Mouse (Mus musculus) CH12.LX (cell line): ENCODE measurements at regions not wholly inside any gene's neighbourhood (a gene's known extent, or its start where the extent isn't known, plus 50 kb on each side); places are given as distances from the start of the nearest gene placed in this dataset.

ENCODE experiments used
- DNase-seq: peaks from one replicate; pipeline ENCODE4 v3.0.0-alpha.2; 2013; ENCODE audit errors: extremely low read depth
- H3K27ac ChIP-seq: 2 replicates; pipeline ENCODE4 v1.5.1; 2012; ENCODE audit warnings: low read depth, mild to moderate bottlenecking, control low read depth, moderate library complexity; ENCODE audit not compliant: insufficient read depth
- H3K27me3 ChIP-seq: replicated peaks from 2 replicates; pipeline ENCODE3; 2012; ENCODE audit warnings: inconsistent platforms
- H3K36me3 ChIP-seq, 2 experiments: replicated peaks in 1 of 2; 2 replicates each; pipeline versions ENCODE3 to v1.6.1; 2012; ENCODE audit warnings: inconsistent platforms in 1 of 2, low read length in 1 of 2, mild to moderate bottlenecking in 1 of 2, mixed read lengths in 1 of 2, moderate library complexity in 1 of 2; ENCODE audit not compliant: control insufficient read depth in 1 of 2, insufficient read depth in 1 of 2
- H3K4me1 ChIP-seq, 2 experiments: 2 replicates each; pipeline ENCODE4 v1.6.1; 2012; ENCODE audit warnings: inconsistent platforms in 1 of 2, moderate library complexity in 1 of 2; ENCODE audit not compliant: insufficient read depth in 2 of 2, control insufficient read depth in 1 of 2
- H3K4me2 ChIP-seq: 2 replicates; pipeline ENCODE4 v1.6.1; 2012; ENCODE audit warnings: low read depth, mild to moderate bottlenecking, control low read depth; ENCODE audit not compliant: poor library complexity, insufficient read depth, severe bottlenecking
- H3K4me3 ChIP-seq, 3 experiments: fragments of 150-350 bp in 1 of 3; sonication (generic) in 1 of 3; replicated peaks in 1 of 3; 2 replicates each; pipeline versions ENCODE3 to v1.5.1; 2011 to 2012; ENCODE audit warnings: low read depth in 2 of 3, low read length in 2 of 3, mild to moderate bottlenecking in 2 of 3, moderate library complexity in 2 of 3, control low read depth in 1 of 3, improper control_type of control experiment in 1 of 3, inconsistent platforms in 1 of 3, mixed read lengths in 1 of 3; ENCODE audit not compliant: poor library complexity in 1 of 3
- H3K79me2 ChIP-seq: replicated peaks from 2 replicates; pipeline ENCODE4 v1.6.1; 2012; ENCODE audit warnings: mild to moderate bottlenecking, moderate library complexity; ENCODE audit not compliant: control insufficient read depth, poor library complexity, insufficient read depth, severe bottlenecking; ENCODE audit errors: extremely low read depth
- H3K9ac ChIP-seq: 2 replicates; pipeline ENCODE4 v1.6.1; 2012; ENCODE audit warnings: low read depth, mild to moderate bottlenecking, control low read depth, moderate library complexity; ENCODE audit not compliant: insufficient read depth
- H3K9me3 ChIP-seq: replicated peaks from 2 replicates; pipeline ENCODE3; 2012; ENCODE audit warnings: low read length, inconsistent platforms, mixed read lengths
- CTCF ChIP-seq, 2 experiments: IDR thresholded peaks in 1 of 2; conservative IDR thresholded peaks in 1 of 2; 2 replicates each; pipeline ENCODE4 v1.5.1; 2011 to 2012; ENCODE audit warnings: low read depth in 2 of 2, low read length in 2 of 2, improper control_type of control experiment in 1 of 2, inconsistent platforms in 1 of 2, mild to moderate bottlenecking in 1 of 2, moderate library complexity in 1 of 2
- E2F4 ChIP-seq: IDR thresholded peaks from 2 replicates; pipeline ENCODE4 v1.6.1; 2011; ENCODE audit warnings: low read depth, low read length, improper control_type of control experiment; ENCODE audit not compliant: insufficient replicate concordance
- ELF1 ChIP-seq: IDR thresholded peaks from 2 replicates; pipeline ENCODE4 v1.6.1; 2014; ENCODE audit warnings: low read depth, mild to moderate bottlenecking, inconsistent platforms, low read length, improper control_type of control experiment
- ETS1 ChIP-seq: conservative IDR thresholded peaks from 2 replicates; pipeline ENCODE4 v1.6.1; 2012; ENCODE audit warnings: low read depth, mild to moderate bottlenecking, inconsistent platforms, low read length, improper control_type of control experiment, moderate library complexity
- GABPA ChIP-seq: IDR thresholded peaks from 2 replicates; pipeline ENCODE4 v1.6.1; 2012; ENCODE audit warnings: low read depth, low read length, improper control_type of control experiment, inconsistent platforms; ENCODE audit not compliant: insufficient replicate concordance
- HCFC1 ChIP-seq: IDR thresholded peaks from 2 replicates; pipeline ENCODE4 v1.6.1; 2012; ENCODE audit warnings: low read depth, mild to moderate bottlenecking, inconsistent platforms, low read length, improper control_type of control experiment
- JUN ChIP-seq: IDR thresholded peaks from 2 replicates; pipeline ENCODE4 v1.6.1; 2011; ENCODE audit warnings: low read depth, mild to moderate bottlenecking, low read length, improper control_type of control experiment, moderate library complexity; ENCODE audit not compliant: insufficient read depth
- JUND ChIP-seq: conservative IDR thresholded peaks from 2 replicates; pipeline ENCODE4 v1.6.1; 2011; ENCODE audit warnings: low read depth, low read length, improper control_type of control experiment
- KAT2A ChIP-seq: IDR thresholded peaks from 2 replicates; pipeline ENCODE4 v1.6.1; 2012; ENCODE audit warnings: low read length, improper control_type of control experiment, inconsistent platforms; ENCODE audit not compliant: insufficient replicate concordance
- MAFK ChIP-seq: IDR thresholded peaks from 2 replicates; pipeline ENCODE4 v1.6.1; 2011; ENCODE audit warnings: low read length, improper control_type of control experiment; ENCODE audit not compliant: insufficient replicate concordance
- MAZ ChIP-seq: IDR thresholded peaks from 2 replicates; pipeline ENCODE4 v1.6.1; 2012; ENCODE audit warnings: low read depth, mild to moderate bottlenecking, inconsistent platforms, low read length, improper control_type of control experiment, moderate library complexity
- MEF2A ChIP-seq: IDR thresholded peaks from 2 replicates; pipeline ENCODE4 v1.6.1; 2014; ENCODE audit warnings: low read depth, mild to moderate bottlenecking, inconsistent platforms, low read length, improper control_type of control experiment, borderline replicate concordance
- MXI1 ChIP-seq: IDR thresholded peaks from 2 replicates; pipeline ENCODE4 v1.6.1; 2011; ENCODE audit warnings: mild to moderate bottlenecking, low read depth, low read length, improper control_type of control experiment
- NRF1 ChIP-seq: IDR thresholded peaks from 2 replicates; pipeline ENCODE4 v1.6.1; 2014; ENCODE audit warnings: low read depth, mild to moderate bottlenecking, inconsistent platforms, low read length, improper control_type of control experiment, moderate library complexity
- PAX5 ChIP-seq: IDR thresholded peaks from 2 replicates; pipeline ENCODE4 v1.6.1; 2012; ENCODE audit warnings: low read length, inconsistent platforms, mixed read lengths
- POLR2A ChIP-seq: IDR thresholded peaks from 2 replicates; pipeline ENCODE4 v1.6.1; 2011; ENCODE audit warnings: low read depth, mild to moderate bottlenecking, improper control_type of control experiment, low read length
- POLR2AphosphoS2 ChIP-seq: IDR thresholded peaks from 2 replicates; pipeline ENCODE4 v1.6.1; 2011; ENCODE audit warnings: low read depth, low read length, improper control_type of control experiment
- RAD21 ChIP-seq: IDR thresholded peaks from 2 replicates; pipeline ENCODE4 v1.6.1; 2011; ENCODE audit warnings: low read depth, mild to moderate bottlenecking, low read length, improper control_type of control experiment, moderate library complexity
- RCOR1 ChIP-seq: conservative IDR thresholded peaks from 2 replicates; pipeline ENCODE4 v1.6.1; 2012; ENCODE audit warnings: low read depth, mild to moderate bottlenecking, inconsistent platforms, low read length, improper control_type of control experiment
- SMC3 ChIP-seq: IDR thresholded peaks from 2 replicates; pipeline ENCODE4 v1.6.1; 2011; ENCODE audit warnings: low read depth, low read length, improper control_type of control experiment
- TBP ChIP-seq: conservative IDR thresholded peaks from 2 replicates; pipeline ENCODE4 v1.6.1; 2011; ENCODE audit warnings: low read depth, low read length, improper control_type of control experiment
- TCF12 ChIP-seq: IDR thresholded peaks from 2 replicates; pipeline ENCODE4 v1.6.1; 2014; ENCODE audit warnings: low read depth, mild to moderate bottlenecking, inconsistent platforms, low read length, improper control_type of control experiment
- USF2 ChIP-seq: conservative IDR thresholded peaks from 2 replicates; pipeline ENCODE4 v1.6.1; 2011; ENCODE audit warnings: low read depth, low read length, improper control_type of control experiment
- ZC3H11A ChIP-seq: IDR thresholded peaks from 2 replicates; pipeline ENCODE4 v1.6.1; 2012; ENCODE audit warnings: low read depth, mild to moderate bottlenecking, inconsistent platforms, low read length, improper control_type of control experiment
- ZKSCAN1 ChIP-seq: IDR thresholded peaks from 2 replicates; pipeline ENCODE4 v1.6.1; 2012; ENCODE audit warnings: low read depth, inconsistent platforms, low read length, improper control_type of control experiment, borderline replicate concordance
- ZNF384 ChIP-seq: IDR thresholded peaks from 2 replicates; pipeline ENCODE4 v1.6.1; 2012; ENCODE audit warnings: low read depth, low read length, improper control_type of control experiment, inconsistent platforms
- dilution Hi-C: fragments of 300-500 bp; cut with MboI; formaldehyde crosslinking; loops from 2 replicates; pipeline ENCODE4 v1.14.3; 2020; ENCODE audit warnings: low sequenced_read_pairs; ENCODE audit not compliant: extremely low pct_unique_long_range_greater_than_20kb, extremely low pct_ligation_motif_present
- in situ Hi-C: fragments of 300-500 bp; cut with MboI; formaldehyde crosslinking; loops from 3 replicates; pipeline ENCODE4 v1.14.3; 2019; ENCODE audit warnings: low sequenced_read_pairs, low pct_ligation_motif_present, low pct_unique_long_range_greater_than_20kb, mixed read lengths

DNA sequence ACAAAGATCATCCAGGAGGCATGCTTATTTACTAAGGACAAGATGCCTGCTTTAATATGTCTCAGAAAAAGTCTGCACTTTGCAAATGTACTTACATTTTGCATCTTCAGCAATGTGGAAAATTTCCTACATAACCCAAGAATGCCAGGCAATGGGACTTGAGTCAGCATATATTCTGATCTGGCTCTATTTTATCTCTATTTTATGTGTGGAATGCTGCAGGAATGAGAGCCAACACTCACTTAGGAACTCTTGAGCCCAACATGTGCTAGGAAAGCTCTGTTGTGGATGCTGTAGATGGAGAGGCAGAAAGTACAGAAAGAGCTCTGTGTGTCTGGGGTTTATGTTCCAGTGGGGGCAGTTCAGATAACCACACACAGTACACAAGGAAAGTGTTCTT lies 99.0 kb upstream of the Cd93 start:
- Histone ChIP-seq H3K4me1 (no peaks in the 10 kb centered on the region), H3K4me3 (no peak overlapping the region), H3K27ac (no peak overlapping the region), H3K9me3 (no peaks in the 10 kb centered on the region), H3K79me2 (no peaks in the 10 kb centered on the region), H3K27me3 (no peaks in the 10 kb centered on the region), H3K9ac (no peak overlapping the region), H3K36me3 (no peaks in the 10 kb centered on the region), H3K4me2 (no peak overlapping the region)
- dilution Hi-C loops (no loop called here), in situ Hi-C loops (no loop called here)
- no peak for DNase-seq
- TF ChIP-seq MXI1 (no peak), SMC3 (no peak), MAFK (no peak), ZC3H11A (no peak), POLR2A (no peak), HCFC1 (no peak)

- TF ChIP-seq TBP = no peak
- TF ChIP-seq MEF2A = no peak
- no peak for TF ChIP-seq NRF1
- no peak for TF ChIP-seq E2F4
- TF ChIP-seq MAZ = no peak
- no peak for TF ChIP-seq TCF12
- TF ChIP-seq MAFK = no peak
- no peak for TF ChIP-seq CTCF (conservative IDR thresholded peaks at IDR 0.05 in 1 of 2, IDR thresholded peaks at IDR 0.05 in 1 of 2; ENCODE audit: low read depth in 2 of 2, low read length in 2 of 2)
- Histone ChIP-seq H3K36me3 (no peaks in the 10 kb centered on the region), H3K4me3 (no peak overlapping the region), H3K27ac (no peak overlapping the region), H3K79me2 (no peaks in the 10 kb centered on the region), H3K4me1 (peaks cover 0 to 8% of the 10 kb centered on the region in 2 experiments; a peak in 1 of 4 replicates), H3K9ac (no peak overlapping the region), H3K27me3 (no peaks in the 10 kb centered on the region), H3K9me3 (no peaks in the 10 kb centered on the region), H3K4me2 (no peak overlapping the region)
- no peak for DNase-seq
- in situ Hi-C loops (no loop called here), dilution Hi-C loops (no loop called here)
Measured at GRCm38 (mm10) chr2:148537914-148538510, 94.6 kb upstream of the Cd93 start.

- TF ChIP-seq JUND (no peak), ZC3H11A (no peak), RCOR1 (no peak), JUN (no peak), KAT2A (no peak), GABPA (no peak), POLR2A (no peak), NRF1 (no peak), PAX5 (no peak), ELF1 (no peak), RAD21 (no peak), ZNF384 (no peak), MAZ (no peak), ETS1 (no peak), E2F4 (no peak), ZKSCAN1 (no peak), USF2 (no peak), POLR2AphosphoS2 (no peak)
- in situ Hi-C loops (no loop called here), dilution Hi-C loops (no loop called here)
- no peaks in the 10 kb centered on the region for H3K9me3 ChIP-seq
- DNase-seq = no peak
- H3K9ac ChIP-seq = no peak overlapping the region
- H3K79me2 ChIP-seq = no peaks in the 10 kb centered on the region
- H3K27ac ChIP-seq = no peak overlapping the region
- peaks cover 0 to 8% of the 10 kb centered on the region in 2 experiments; a peak in 1 of 4 replicates for H3K4me1 ChIP-seq
- no peaks in the 10 kb centered on the region for H3K36me3 ChIP-seq
- no peaks in the 10 kb centered on the region for H3K27me3 ChIP-seq
- H3K4me2 ChIP-seq = no peak overlapping the region
- no peak overlapping the region for H3K4me3 ChIP-seq
Measured at GRCm38 (mm10) chr2:148537251-148537650, 93.9 kb upstream of the Cd93 start.
